Mouse (Mus musculus) embryo, embryonic 11.5 days (tissue): ENCODE results near the gene Hyou1.
"Not testable (repeated sequence)": the region's sequence is repeated elsewhere in the genome, so short reads cannot be mapped to it uniquely, and the experiment has no call there.

Source experiments
- DNase-seq: peaks from one replicate; pipeline ENCODE4 v3.0.0-alpha.2; 2012; ENCODE audit warnings: low read depth, low spot score

The Hyou1 gene

GRCm38 (mm10) chr9:44406906-44407751 lies 27.8 kb downstream of the Hyou1 start, which contains the start of the genes Rps25 and Trappc4:
Gene Rps25 (plus strand): TSS chr9:44407139.
Gene Trappc4 (minus strand): TSS chr9:44407600.
- peak; percentile 91 for DNase-seq

- no peak for DNase-seq
Observed at GRCm38 (mm10) chr9:44407752-44408097, 28.4 kb downstream of the Hyou1 start.

GRCm38 (mm10) chr9:44408693-44409092 lies 29.4 kb downstream of the Hyou1 start:
- DNase-seq: not testable (repeated sequence)

- no peak for DNase-seq
Observed at GRCm38 (mm10) chr9:44410647-44411336, 31.5 kb downstream of the Hyou1 start.

DNA sequence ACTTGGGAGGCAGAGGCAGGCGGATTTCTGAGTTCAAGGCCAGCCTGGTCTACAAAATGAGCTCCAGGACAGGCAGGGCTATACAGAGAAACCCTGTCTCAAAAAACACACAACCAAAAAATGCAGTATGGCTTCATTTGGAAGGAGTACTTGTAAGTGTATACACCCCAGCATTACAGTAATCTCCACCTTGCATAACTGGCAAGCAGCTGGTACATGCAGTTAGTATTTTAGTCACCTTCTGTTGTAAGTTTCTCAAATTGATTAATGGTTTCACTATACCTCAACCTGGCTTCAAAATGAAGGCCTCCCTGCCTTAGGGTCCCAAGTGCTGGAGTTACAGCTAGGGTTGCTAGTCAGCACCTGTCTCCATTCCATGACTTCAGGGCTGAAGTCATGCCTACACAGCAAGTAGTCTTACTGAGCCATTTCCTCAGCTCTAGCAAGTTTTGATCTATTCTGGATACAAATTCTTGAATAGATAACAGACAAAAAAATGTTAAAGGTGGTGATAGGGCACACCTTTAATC lies 32.4 kb downstream of the Hyou1 start:
- no peak for DNase-seq

GRCm38 (mm10) chr9:44412306-44412705 lies 33.0 kb downstream of the Hyou1 start:
- no peak for DNase-seq

DNA sequence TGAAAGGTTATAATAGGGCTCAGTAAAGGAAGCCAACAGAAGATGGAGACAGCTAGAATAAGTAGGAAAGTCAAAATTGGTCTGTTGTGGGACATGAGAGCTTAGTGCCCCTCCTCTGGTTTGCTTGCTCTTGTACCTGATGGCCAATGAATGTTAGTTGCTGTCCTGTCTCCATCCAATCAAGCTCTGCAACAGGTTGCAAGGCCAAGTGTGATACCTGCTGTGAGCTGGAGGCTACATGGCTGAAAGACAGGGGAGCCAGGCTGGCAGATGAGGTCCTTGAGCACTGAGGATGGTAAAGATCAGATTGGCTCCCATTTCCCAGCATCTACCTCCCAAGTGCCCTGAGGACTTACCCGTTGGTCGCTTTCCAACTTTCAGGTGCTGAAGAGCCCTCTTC lies 33.5 kb downstream of the Hyou1 start:
- no peak for DNase-seq

DNA sequence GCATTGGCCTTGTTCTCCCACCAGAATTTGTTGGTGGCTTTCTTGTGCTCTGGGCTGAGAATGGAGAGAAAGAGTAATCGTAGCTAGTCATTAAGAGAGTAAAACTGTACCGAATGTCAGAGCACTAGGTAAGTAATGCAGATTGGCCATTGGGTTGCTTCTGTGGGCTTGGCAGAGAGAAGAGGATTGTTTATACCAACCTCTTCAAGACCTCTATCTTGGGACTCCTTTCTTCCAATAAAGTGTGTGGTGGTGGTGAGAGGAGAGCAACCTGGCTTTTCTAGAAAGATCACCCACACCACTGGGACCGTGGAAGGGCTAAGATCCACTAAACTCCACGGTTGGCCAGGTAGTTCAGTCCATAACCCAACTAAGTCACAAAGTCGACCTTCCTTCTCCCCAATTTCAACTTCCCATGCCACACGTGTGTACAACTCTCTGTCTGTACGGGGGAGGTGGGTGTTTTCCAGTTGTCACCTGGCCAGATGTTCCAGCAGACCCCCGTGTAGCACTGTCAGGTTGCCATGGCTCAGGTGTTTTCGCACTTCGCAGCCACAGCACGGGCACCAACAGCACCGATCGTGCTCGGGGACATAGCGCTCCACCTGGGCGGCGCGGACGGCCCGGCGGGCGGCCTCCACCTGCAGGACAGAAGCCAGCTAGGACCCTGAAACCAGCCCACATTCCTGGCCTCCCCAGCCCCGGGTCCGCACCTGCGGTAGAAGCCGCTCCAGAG lies 38.0 kb downstream of the Hyou1 start:
- DNase-seq: peak; percentile 14

DNA sequence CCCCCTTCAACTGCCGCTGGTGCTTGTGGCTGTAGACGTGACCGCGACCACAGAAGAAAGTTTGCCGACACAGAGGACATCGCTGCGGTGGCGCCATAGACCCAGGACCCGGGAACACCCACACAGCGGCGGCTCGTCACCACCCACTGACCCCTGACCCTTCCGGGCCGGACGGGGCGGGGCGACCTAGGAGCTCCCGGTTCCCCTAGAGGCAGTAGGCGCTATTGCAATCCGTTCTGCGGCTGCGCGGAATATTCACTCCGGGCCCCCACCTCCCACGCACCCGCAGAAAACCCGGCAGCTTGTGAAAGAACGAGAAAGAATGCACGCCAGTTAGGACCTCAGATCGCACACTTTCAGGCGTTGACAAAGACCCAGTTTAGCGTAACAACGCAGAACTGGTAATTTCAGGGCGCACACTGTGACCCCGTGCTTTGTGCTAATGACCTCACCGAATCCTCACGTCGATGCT lies 38.6 kb downstream of the Hyou1 start:
- peak; percentile 84 for DNase-seq

GRCm38 (mm10) chr9:44418519-44419385 lies 39.5 kb downstream of the Hyou1 start, which contains the start of gene Ccdc84:
Gene Ccdc84 (minus strand): TSS chr9:44418569.
- no peak for DNase-seq

DNA sequence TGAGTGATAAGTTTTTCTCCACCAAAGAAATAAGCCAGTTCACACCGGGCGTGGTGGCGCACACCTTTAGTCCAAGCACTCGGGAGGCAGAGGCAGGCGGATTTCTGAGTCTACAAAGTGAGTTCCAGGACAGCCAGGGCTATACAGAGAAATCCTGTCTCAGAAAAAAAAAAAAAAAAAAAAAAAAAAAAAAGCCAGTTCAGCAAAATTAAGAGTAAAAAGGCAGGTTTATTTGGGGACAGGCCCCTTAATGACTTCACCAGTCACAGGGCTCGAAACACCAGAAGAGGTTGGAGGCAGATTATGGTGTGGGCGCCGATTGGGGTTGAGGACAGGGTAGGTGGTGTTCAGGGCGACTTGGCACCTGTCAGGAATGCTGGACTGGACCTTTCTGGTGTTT lies 40.4 kb downstream of the Hyou1 start:
- not testable (repeated sequence) for DNase-seq

DNA sequence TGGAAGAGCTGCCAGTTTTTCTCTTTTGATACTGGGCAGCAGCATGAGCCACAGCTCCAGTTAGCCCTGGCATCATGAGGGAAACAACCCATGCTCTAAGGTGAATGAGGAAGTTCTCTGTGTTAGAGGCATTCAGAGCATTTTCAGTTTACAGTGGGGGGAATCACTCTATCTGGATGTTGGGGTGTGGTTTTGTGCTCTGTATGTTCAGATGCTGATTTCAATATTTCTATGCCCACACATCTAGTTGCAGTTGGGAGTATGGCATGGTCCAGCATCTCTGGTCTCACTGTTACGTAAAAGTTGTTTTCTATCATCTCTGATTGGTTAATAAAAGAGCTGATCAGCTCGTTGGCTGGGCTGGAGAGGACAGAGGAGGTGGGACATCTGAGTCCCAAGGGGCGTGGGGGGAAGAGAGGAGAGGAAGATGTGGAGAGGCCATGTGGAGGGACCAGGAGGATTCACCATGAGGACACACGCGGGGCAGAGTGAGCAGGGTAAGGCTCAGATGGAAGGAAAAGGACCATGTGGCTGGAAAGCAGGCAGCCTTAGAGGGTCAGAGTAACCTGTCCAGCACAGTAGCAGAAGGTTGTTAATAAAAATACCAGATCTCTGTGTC lies 41.1 kb downstream of the Hyou1 start:
- DNase-seq: no peak

GRCm38 (mm10) chr9:44423576-44423975 lies 44.3 kb downstream of the Hyou1 start:
- DNase-seq: no peak

- DNase-seq: no peak
Observed at GRCm38 (mm10) chr9:44432577-44433185, 53.4 kb downstream of the Hyou1 start.

DNA sequence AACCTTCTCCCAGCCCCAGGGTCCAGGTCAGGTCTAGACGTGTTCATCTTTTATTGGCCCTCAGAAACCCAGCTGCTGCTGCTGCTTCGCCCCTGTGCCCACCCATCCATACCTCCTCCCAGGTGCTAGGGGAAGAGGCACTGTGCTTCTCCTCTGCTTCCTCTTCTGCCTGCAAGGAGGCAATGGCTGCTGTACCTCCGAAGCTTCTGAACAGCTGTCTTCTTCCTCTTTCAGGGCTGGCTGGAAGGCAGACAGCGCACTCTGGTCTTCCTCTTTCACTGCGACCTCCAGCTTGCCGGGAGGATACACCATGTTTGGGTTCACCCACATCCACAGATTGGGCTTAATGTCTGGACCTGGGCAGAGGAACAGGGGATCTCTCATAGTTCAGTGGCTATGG lies 56.5 kb downstream of the Hyou1 start:
- DNase-seq: no peak

- no peak for DNase-seq
Observed at GRCm38 (mm10) chr9:44440961-44441360, 61.7 kb downstream of the Hyou1 start, which contains the start of gene Foxr1. Gene Foxr1 (minus strand): TSS chr9:44441136.
